Mouse (Mus musculus): ENCODE data around the gene Cdk16.
A peak's percentile ranks its signal among the peaks of the same experiment; 100 is the strongest.

The Cdk16 gene

GRCm38 (mm10) chrX:20687519-20688067 is at the start of gene Cdk16:
TSS of gene Cdk16 (plus strand) at chrX:20687954.
- DNase-seq = peak; percentile 91

GRCm38 (mm10) chrX:20638141-20638540 is 49.6 kb upstream of the Cdk16 start:
- no peak for DNase-seq

- no peak for DNase-seq
These were observed 43.0 kb upstream of the Cdk16 start for GRCm38 (mm10) chrX:20644780-20645179.

GRCm38 (mm10) chrX:20657593-20657992 is 30.2 kb upstream of the Cdk16 start:
- DNase-seq = no peak

GRCm38 (mm10) chrX:20658026-20658652 is 29.6 kb upstream of the Cdk16 start, which contains the start of gene Uba1:
TSS of gene Uba1 (plus strand) at chrX:20658326.
- peak; percentile 84 to 91 for DNase-seq

GRCm38 (mm10) chrX:20658891-20659406 is 28.8 kb upstream of the Cdk16 start:
- peak in 1 of 2 experiments; percentile 13 for DNase-seq

- DNase-seq = no peak
These were observed 25.4 kb upstream of the Cdk16 start for GRCm38 (mm10) chrX:20662317-20662715.

- peak; percentile 88 to 93 for DNase-seq
These were observed 24.9 kb upstream of the Cdk16 start for GRCm38 (mm10) chrX:20662716-20663443.

- peak; percentile 34 to 55 for DNase-seq
These were observed 24.3 kb upstream of the Cdk16 start for GRCm38 (mm10) chrX:20663444-20663790.

- peak; percentile 91 to 93 for DNase-seq
These were observed 354 bp downstream of the Cdk16 start for GRCm38 (mm10) chrX:20688068-20688547.

- peak; percentile 89 to 90 for DNase-seq
These were observed 861 bp downstream of the Cdk16 start for GRCm38 (mm10) chrX:20688615-20689014.

GRCm38 (mm10) chrX:20691566-20691965 is 3.8 kb downstream of the Cdk16 start:
- peak; percentile 69 to 83 for DNase-seq

- DNase-seq = no peak
These were observed 4.9 kb downstream of the Cdk16 start for GRCm38 (mm10) chrX:20692616-20693015.

- DNase-seq = no peak
These were observed 8.1 kb downstream of the Cdk16 start for GRCm38 (mm10) chrX:20695842-20696241.

GRCm38 (mm10) chrX:20703741-20704290 is 16.1 kb downstream of the Cdk16 start, which contains the start of gene Usp11:
TSS of gene Usp11 (plus strand) at chrX:20703906.
- DNase-seq = peak; percentile 77 to 79

GRCm38 (mm10) chrX:20704295-20705082 is 16.7 kb downstream of the Cdk16 start:
- DNase-seq = peak; percentile 82 to 83

- no peak for DNase-seq
These were observed 17.3 kb downstream of the Cdk16 start for GRCm38 (mm10) chrX:20705083-20705402.

GRCm38 (mm10) chrX:20728681-20729080 is 40.9 kb downstream of the Cdk16 start:
- no peak for DNase-seq

- DNase-seq = peak in 1 of 2 experiments; percentile 17
These were observed 42.3 kb downstream of the Cdk16 start for GRCm38 (mm10) chrX:20730048-20730447.

- DNase-seq = no peak
These were observed 48.7 kb downstream of the Cdk16 start for GRCm38 (mm10) chrX:20736479-20736878.

- DNase-seq = no peak
These were observed 61.1 kb downstream of the Cdk16 start for GRCm38 (mm10) chrX:20748829-20749228.

All from cerebellum, postnatal 10 days (tissue).